Mouse (Mus musculus) T-helper 1 cell (primary cell): Measurements from ENCODE around the gene Gga2.

ENCODE experiments used
- in situ Hi-C: fragments of 300-600 bp; cut with MboI, MseI; formaldehyde crosslinking; loops from one replicate; pipeline ENCODE4 v1.15.1; 2025; ENCODE audit warnings: high pct_unique_total_duplicates

Gene Gga2

GRCm38 (mm10) chr7:122000396-122000795 is 20.6 kb downstream of the Gga2 start:
- in situ Hi-C loops, result no loop called here

GRCm38 (mm10) chr7:121995961-121996360 is 25.1 kb downstream of the Gga2 start:
- in situ Hi-C loops, result no loop called here

- in situ Hi-C loops, result no loop called here
Measured at GRCm38 (mm10) chr7:121981307-121981871, 39.6 kb downstream of the Gga2 start, which contains the start of gene Cog7. Gene Cog7 (minus strand): TSS chr7:121981711.

GRCm38 (mm10) chr7:121975031-121975430 is 46.0 kb downstream of the Gga2 start:
- in situ Hi-C loops, result no loop called here

GRCm38 (mm10) chr7:121971698-121972097 is 49.3 kb downstream of the Gga2 start:
- in situ Hi-C loops, result no loop called here

GRCm38 (mm10) chr7:121970250-121970649 is 50.8 kb downstream of the Gga2 start:
- in situ Hi-C loops, result no loop called here

GRCm38 (mm10) chr7:121968816-121969215 is 52.2 kb downstream of the Gga2 start:
- in situ Hi-C loops, result no loop called here

GRCm38 (mm10) chr7:121968242-121968641 is 52.8 kb downstream of the Gga2 start:
- in situ Hi-C loops, result no loop called here

- in situ Hi-C loops, result no loop called here
Measured at GRCm38 (mm10) chr7:121966169-121966568, 54.9 kb downstream of the Gga2 start.

- in situ Hi-C loops, result loop anchor here (5.0 kb wide), 1 partner anchor 227 kb away; no protein-coding TSS in a partner anchor
Measured at GRCm38 (mm10) chr7:121963883-121964398, 57.1 kb downstream of the Gga2 start.

- in situ Hi-C loops, result loop anchor here (5.0 kb wide), 1 partner anchor 225 kb away; no protein-coding TSS in a partner anchor
Measured at GRCm38 (mm10) chr7:121962571-121962959, 58.5 kb downstream of the Gga2 start.

GRCm38 (mm10) chr7:121961913-121962570 is 59.0 kb downstream of the Gga2 start:
- in situ Hi-C loops, result loop anchor here (5.0 kb wide), 1 partner anchor 225 kb away; no protein-coding TSS in a partner anchor

- in situ Hi-C loops, result loop anchor here (5.0 kb wide), 1 partner anchor 951 kb away; no protein-coding TSS in a partner anchor
Measured at GRCm38 (mm10) chr7:121955802-121956201, 65.2 kb downstream of the Gga2 start.

GRCm38 (mm10) chr7:121954891-121955669 is 65.9 kb downstream of the Gga2 start:
- in situ Hi-C loops, result loop anchor here (5.0 kb wide), 1 partner anchor 952 kb away; no protein-coding TSS in a partner anchor

- in situ Hi-C loops, result no loop called here
Measured at GRCm38 (mm10) chr7:121947513-121947912, 73.5 kb downstream of the Gga2 start.

GRCm38 (mm10) chr7:121946196-121946595 is 74.8 kb downstream of the Gga2 start:
- in situ Hi-C loops, result no loop called here

GRCm38 (mm10) chr7:121942371-121942770 is 78.7 kb downstream of the Gga2 start:
- in situ Hi-C loops, result no loop called here

GRCm38 (mm10) chr7:121941640-121942039 is 79.4 kb downstream of the Gga2 start:
- in situ Hi-C loops, result no loop called here

- in situ Hi-C loops, result no loop called here
Measured at GRCm38 (mm10) chr7:121941016-121941415, 80.0 kb downstream of the Gga2 start.

- in situ Hi-C loops, result no loop called here
Measured at GRCm38 (mm10) chr7:121939729-121940128, 81.3 kb downstream of the Gga2 start.

- in situ Hi-C loops, result no loop called here
Measured at GRCm38 (mm10) chr7:121939244-121939643, 81.8 kb downstream of the Gga2 start.
